Mouse (Mus musculus): Measurements from ENCODE around the gene Cpsf3. TPM values are rescaled to one million over a fixed set of nuclear protein-coding genes. Genes with fewer than 3 reads are reported as not detected.

Gene Cpsf3
- polyA plus RNA-seq, 1 experiment from 2014 or later, result 125 TPM

DNA sequence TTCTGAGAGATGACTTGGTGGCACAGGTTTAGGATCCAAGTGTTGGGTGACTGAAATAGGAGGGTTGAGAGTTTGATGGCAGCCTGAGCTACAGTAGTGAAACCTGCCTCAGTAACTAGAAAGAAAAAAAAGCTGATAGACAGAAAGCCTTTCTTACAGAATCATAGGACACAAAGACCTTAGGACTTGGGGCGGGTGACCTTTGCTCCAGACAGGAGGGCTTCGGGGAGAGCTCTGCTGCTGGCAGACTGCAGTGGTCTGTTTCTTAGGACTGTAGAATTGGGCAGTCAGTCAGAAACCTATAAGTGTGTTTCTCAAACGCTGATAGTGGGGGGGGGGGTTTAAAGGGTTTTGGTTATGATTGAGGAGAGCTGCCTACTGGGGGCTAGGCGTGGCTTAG is 20.6 kb downstream of the Cpsf3 start:
- Histone ChIP-seq H3K4me3 (ENCODE audit: low read depth, low read length) (no peak overlapping the region), H3K27me3 (ENCODE audit: control insufficient read depth, insufficient read depth, low read length) (no peaks in the 10 kb centered on the region), H3K9ac (ENCODE audit: low read depth, low read length) (no peak overlapping the region), H3K4me1 (replicated peaks; ENCODE audit: control insufficient read depth, insufficient read depth, low read length) (no peaks in the 10 kb centered on the region), H3K27ac (ENCODE audit: low read depth, low read length) (no peak overlapping the region), H3K9me3 (ENCODE audit: control insufficient read depth, low read length) (no peaks in the 10 kb centered on the region), H3K36me3 (ENCODE audit: control insufficient read depth, insufficient read depth, low read length) (peaks cover 17% of the 10 kb centered on the region), H3K4me2 (replicated peaks; ENCODE audit: low read depth, low read length) (no peak overlapping the region)
- no peak for ATAC-seq (ENCODE audit: low FRiP score)
- 94% methylated on average over 4 of the region's 4 CpGs for WGBS
- no peak for DNase-seq (ENCODE audit: low spot score)

DNA sequence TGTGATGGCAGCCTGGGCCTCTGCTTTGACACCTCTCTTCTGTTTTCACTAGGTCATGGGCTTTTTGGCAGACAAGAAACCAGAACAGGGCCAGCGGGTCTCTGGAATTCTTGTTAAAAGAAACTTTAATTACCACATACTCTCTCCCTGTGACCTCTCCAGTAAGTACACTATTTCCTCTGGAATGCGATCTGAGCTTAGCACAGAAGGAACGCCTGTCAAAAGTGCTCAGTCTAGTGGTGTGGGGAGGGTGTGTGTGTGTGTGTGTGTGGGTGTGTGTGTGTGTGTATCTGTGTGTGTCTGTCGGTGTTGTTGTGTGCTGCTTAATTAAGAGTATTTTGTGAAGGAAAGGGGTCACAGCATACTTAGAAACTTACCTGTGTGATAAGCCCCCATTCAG is 21.5 kb downstream of the Cpsf3 start:
- no peaks in the 10 kb centered on the region for H3K4me1 ChIP-seq (replicated peaks; ENCODE audit: control insufficient read depth, insufficient read depth, low read length)
- H3K27me3 ChIP-seq (ENCODE audit: control insufficient read depth, insufficient read depth, low read length), result no peaks in the 10 kb centered on the region
- ATAC-seq (ENCODE audit: low FRiP score), result no peak
- no peak overlapping the region for H3K27ac ChIP-seq (ENCODE audit: low read depth, low read length)
- no peak overlapping the region for H3K4me2 ChIP-seq (replicated peaks; ENCODE audit: low read depth, low read length)
- no peak overlapping the region for H3K9ac ChIP-seq (ENCODE audit: low read depth, low read length)
- peaks cover 19% of the 10 kb centered on the region for H3K36me3 ChIP-seq (ENCODE audit: control insufficient read depth, insufficient read depth, low read length)
- WGBS, result 96% methylated on average over 4 of the region's 4 CpGs
- no peak overlapping the region for H3K4me3 ChIP-seq (ENCODE audit: low read depth, low read length)
- DNase-seq (ENCODE audit: low spot score), result no peak
- no peaks in the 10 kb centered on the region for H3K9me3 ChIP-seq (ENCODE audit: control insufficient read depth, low read length)

DNA sequence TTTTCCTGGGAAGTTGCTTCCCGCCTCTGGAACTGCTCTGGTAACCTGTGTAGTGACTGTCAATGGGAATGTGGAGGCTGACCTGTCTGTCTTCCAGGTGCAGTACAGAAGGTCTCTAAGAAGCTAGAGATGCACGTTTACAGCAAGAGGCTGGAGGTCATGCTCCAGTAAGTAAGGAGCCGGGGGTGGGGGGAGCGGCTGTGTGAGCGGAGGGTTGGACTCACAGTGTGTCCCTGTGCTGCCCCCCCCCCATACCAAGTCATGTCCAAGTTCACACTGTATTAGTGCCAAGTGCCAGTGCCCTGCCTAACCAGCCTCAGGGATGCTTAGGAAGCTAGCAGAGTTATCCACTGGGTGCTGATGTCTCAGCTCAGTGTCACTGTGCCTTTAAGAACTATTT is 27.0 kb downstream of the Cpsf3 start:
- no peak overlapping the region for H3K4me2 ChIP-seq (replicated peaks; ENCODE audit: low read depth, low read length)
- no peak overlapping the region for H3K4me3 ChIP-seq (ENCODE audit: low read depth, low read length)
- no peaks in the 10 kb centered on the region for H3K27me3 ChIP-seq (ENCODE audit: control insufficient read depth, insufficient read depth, low read length)
- WGBS, result 94% methylated on average over 5 of the region's 5 CpGs
- H3K9me3 ChIP-seq (ENCODE audit: control insufficient read depth, low read length), result no peaks in the 10 kb centered on the region
- H3K9ac ChIP-seq (ENCODE audit: low read depth, low read length), result no peak overlapping the region
- no peak for ATAC-seq (ENCODE audit: low FRiP score)
- peaks cover 22% of the 10 kb centered on the region for H3K36me3 ChIP-seq (ENCODE audit: control insufficient read depth, insufficient read depth, low read length)
- H3K27ac ChIP-seq (ENCODE audit: low read depth, low read length), result no peak overlapping the region
- no peaks in the 10 kb centered on the region; the same call in 1 of the 2 replicates for H3K4me1 ChIP-seq (replicated peaks; ENCODE audit: control insufficient read depth, insufficient read depth, low read length)
- no peak for DNase-seq (ENCODE audit: low spot score)

DNA sequence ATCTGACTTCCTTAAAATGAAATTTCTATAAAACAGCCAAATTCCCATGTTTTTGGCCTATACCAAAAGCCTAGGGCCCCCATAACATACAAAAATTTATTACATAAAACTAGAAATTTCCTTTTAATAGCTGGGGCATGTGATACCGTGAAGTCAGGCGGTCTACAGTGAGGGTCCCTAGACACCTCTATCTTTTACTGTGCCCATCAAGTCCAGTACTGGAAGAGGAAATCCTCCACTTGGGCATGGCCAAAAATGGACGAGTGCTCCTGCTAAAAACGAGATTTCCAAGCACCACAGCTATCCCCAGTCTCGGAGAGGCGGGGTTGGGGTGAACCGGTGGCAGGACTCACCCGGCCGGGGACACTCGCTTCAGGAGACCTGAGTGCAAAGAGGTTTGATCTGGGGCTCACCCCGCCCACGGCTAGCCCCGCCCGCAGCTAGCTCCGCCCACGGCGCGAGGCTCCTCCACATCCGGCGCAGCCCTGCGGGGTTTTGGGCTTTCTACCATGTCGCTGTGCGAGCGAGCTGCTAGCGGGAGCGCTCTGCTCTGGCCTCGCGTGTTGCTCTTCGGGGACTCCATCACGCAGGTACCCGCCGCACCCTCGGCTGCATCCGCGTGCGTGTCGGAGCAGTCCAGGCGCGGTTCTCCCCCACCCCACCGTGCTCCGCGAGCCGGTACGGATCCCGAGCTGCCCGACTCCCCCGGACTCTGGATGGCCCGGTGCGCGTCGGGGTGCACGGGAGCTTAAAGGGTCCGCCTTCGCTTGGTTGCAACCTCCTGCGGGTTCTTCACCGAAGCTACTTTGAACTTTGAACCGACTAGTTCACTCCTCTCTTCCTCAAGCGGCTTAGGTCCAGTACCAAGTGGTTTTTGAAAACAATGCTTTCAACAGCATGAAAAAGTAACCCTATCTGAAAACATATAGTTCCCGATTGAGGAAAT is 31.0 kb downstream of the Cpsf3 start, which contains the start of gene Iah1:
TSS of gene Iah1 (plus strand) at position 467 of the 946 bp plus-strand sequence.
- no peaks in the 10 kb centered on the region; the same call in 1 of the 2 replicates for H3K4me1 ChIP-seq (replicated peaks; ENCODE audit: control insufficient read depth, insufficient read depth, low read length)
- peak; percentile 93 for ATAC-seq (ENCODE audit: low FRiP score)
- no peaks in the 10 kb centered on the region for H3K9me3 ChIP-seq (ENCODE audit: control insufficient read depth, low read length)
- WGBS, result 3% methylated on average over 49 of the region's 59 CpGs
- H3K36me3 ChIP-seq (ENCODE audit: control insufficient read depth, insufficient read depth, low read length), result peaks cover 6% of the 10 kb centered on the region; the same call in 1 of the 2 replicates
- no peaks in the 10 kb centered on the region for H3K27me3 ChIP-seq (ENCODE audit: control insufficient read depth, insufficient read depth, low read length)
- peak; percentile 87 for DNase-seq (ENCODE audit: low spot score)
- H3K9ac ChIP-seq (ENCODE audit: low read depth, low read length), result peak within 1 kb of the TSS; percentile 77
- H3K4me2 ChIP-seq (replicated peaks; ENCODE audit: low read depth, low read length), result peak within 1 kb of the TSS; percentile 74
- H3K27ac ChIP-seq (ENCODE audit: low read depth, low read length), result 0 out of 2 replicates have a peak within 1 kb of the TSS, but pooled peaks have one; percentile 20
- H3K4me3 ChIP-seq (ENCODE audit: low read depth, low read length), result peak within 1 kb of the TSS; percentile 74

DNA sequence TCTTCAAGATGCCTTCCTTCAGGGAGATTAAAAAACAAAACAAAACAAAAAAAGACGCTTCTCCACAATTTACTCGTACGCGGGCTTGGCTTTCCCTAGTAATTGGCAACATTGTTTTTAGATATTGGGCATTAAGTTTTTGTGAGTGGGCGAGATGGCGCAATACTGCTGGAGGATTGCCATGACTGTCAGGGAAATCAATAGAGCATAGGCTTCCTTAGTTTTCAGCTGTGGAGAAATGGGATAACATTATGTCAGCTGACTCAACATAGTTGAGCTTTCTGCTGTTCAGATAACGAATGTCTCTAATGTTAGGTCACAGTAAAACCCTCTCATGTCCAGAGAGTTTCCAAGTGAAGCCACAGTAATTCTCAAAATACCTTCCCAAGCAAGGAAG is 31.7 kb downstream of the Cpsf3 start:
- H3K27ac ChIP-seq (ENCODE audit: low read depth, low read length), result no peak overlapping the region
- DNase-seq (ENCODE audit: low spot score) (peak; percentile 14), ATAC-seq (ENCODE audit: low FRiP score) (no peak)
- 38% methylated on average over 7 of the region's 7 CpGs for WGBS
- peak overlapping the region; percentile 74 for H3K4me3 ChIP-seq (ENCODE audit: low read depth, low read length)
- H3K4me1 ChIP-seq (replicated peaks; ENCODE audit: control insufficient read depth, insufficient read depth, low read length), result no peaks in the 10 kb centered on the region; the same call in 1 of the 2 replicates
- H3K9ac ChIP-seq (ENCODE audit: low read depth, low read length), result peak overlapping the region; percentile 77
- H3K4me2 ChIP-seq (replicated peaks; ENCODE audit: low read depth, low read length), result peak overlapping the region; percentile 74
- no peaks in the 10 kb centered on the region for H3K27me3 ChIP-seq (ENCODE audit: control insufficient read depth, insufficient read depth, low read length)
- H3K36me3 ChIP-seq (ENCODE audit: control insufficient read depth, insufficient read depth, low read length), result peaks cover 6% of the 10 kb centered on the region; the same call in 1 of the 2 replicates
- H3K9me3 ChIP-seq (ENCODE audit: control insufficient read depth, low read length), result no peaks in the 10 kb centered on the region

DNA sequence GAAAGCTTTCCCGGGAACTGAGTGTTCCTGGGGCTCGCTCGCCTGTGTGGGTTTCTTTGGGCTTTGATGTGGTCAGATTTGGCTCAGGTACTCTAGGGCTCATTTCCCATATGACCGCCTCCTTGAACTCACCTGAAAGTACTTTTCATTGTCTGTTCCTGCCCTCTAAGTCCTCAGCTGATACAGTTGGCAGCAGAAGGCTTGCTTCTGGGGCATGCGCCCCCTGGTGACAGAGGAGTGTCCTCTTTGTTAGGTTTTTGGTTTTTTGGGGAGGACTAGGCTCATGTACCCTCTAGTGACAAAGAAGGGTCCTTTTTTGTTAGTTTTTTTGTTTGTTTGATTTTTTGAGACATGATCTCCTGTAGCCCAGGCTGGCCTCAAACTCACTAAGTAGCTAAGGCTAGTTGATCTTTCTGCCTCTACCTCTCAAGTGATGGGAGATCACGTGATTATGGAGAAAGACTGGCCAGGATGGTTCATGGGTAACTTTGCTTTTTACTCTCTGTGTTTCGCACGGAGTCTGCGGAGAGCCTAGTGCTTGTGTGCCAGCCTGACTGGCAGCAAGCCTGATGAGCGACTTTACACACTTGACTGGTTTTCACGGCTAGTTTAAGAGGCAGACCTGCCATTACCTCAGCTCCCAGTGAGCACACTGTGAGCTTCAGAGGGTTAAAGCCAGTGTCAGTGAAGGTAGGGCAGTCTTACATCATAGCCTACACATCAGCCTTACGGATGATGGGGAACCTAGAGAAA is 33.1 kb downstream of the Cpsf3 start:
- no peak for ATAC-seq (ENCODE audit: low FRiP score)
- H3K4me3 ChIP-seq (ENCODE audit: low read depth, low read length), result no peak overlapping the region
- peak; percentile 80 for DNase-seq (ENCODE audit: low spot score)
- 78% methylated on average over 12 of the region's 12 CpGs for WGBS
- no peaks in the 10 kb centered on the region for H3K9me3 ChIP-seq (ENCODE audit: control insufficient read depth, low read length)
- H3K36me3 ChIP-seq (ENCODE audit: control insufficient read depth, insufficient read depth, low read length), result peaks cover 6% of the 10 kb centered on the region; the same call in 1 of the 2 replicates
- H3K4me2 ChIP-seq (replicated peaks; ENCODE audit: low read depth, low read length), result no peak overlapping the region
- H3K27me3 ChIP-seq (ENCODE audit: control insufficient read depth, insufficient read depth, low read length), result no peaks in the 10 kb centered on the region
- no peak overlapping the region for H3K9ac ChIP-seq (ENCODE audit: low read depth, low read length)
- H3K4me1 ChIP-seq (replicated peaks; ENCODE audit: control insufficient read depth, insufficient read depth, low read length), result no peaks in the 10 kb centered on the region; the same call in 1 of the 2 replicates
- H3K27ac ChIP-seq (ENCODE audit: low read depth, low read length), result no peak overlapping the region

DNA sequence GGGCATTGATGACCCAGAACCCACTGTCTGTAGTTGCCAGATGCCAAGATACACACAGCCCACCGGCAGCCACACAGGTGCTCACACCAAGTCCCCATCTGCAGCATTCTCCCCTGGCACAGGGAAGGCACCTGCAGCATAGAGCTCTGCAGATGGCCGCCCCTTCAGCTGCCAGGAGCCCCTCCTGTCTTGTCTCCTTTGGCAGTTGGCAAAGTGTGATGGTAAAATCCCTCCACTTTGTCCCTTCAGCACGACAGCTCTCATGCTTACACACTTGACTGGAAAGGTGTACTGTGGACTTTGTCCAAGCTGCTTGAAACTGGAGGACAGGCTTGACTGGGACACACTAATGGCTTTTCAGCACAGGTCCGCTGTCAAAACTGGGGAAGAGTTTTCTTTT is 35.1 kb downstream of the Cpsf3 start:
- Histone ChIP-seq H3K4me3 (ENCODE audit: low read depth, low read length) (no peak overlapping the region), H3K27ac (ENCODE audit: low read depth, low read length) (no peak overlapping the region), H3K36me3 (ENCODE audit: control insufficient read depth, insufficient read depth, low read length) (peaks cover 5% of the 10 kb centered on the region; the same call in 1 of the 2 replicates), H3K9me3 (ENCODE audit: control insufficient read depth, low read length) (no peaks in the 10 kb centered on the region), H3K4me2 (replicated peaks; ENCODE audit: low read depth, low read length) (no peak overlapping the region), H3K4me1 (replicated peaks; ENCODE audit: control insufficient read depth, insufficient read depth, low read length) (no peaks in the 10 kb centered on the region; the same call in 1 of the 2 replicates), H3K9ac (ENCODE audit: low read depth, low read length) (no peak overlapping the region), H3K27me3 (ENCODE audit: control insufficient read depth, insufficient read depth, low read length) (no peaks in the 10 kb centered on the region)
- WGBS, result 93% methylated on average over 4 of the region's 4 CpGs
- ATAC-seq (ENCODE audit: low FRiP score) (no peak), DNase-seq (ENCODE audit: low spot score) (no peak)

DNA sequence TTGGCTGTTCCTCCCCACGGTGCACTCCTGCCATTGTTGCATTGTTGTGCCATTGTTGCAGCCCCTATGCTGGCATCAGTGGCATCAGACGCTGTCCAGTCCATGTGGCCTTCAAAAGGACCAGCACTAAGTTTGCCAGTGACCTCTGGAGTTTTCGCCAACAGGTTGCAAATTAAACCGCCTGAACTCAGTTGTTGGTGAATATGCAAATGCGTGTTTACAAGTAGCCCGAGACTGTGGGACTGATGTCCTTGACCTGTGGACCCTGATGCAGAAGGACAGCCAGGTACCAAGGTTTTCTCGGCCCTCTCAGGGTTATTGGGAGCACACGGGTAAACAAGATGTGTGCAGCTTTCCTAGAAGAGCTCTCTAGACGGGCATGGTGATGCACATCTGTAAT is 36.0 kb downstream of the Cpsf3 start:
- H3K4me1 ChIP-seq (replicated peaks; ENCODE audit: control insufficient read depth, insufficient read depth, low read length), result no peaks in the 10 kb centered on the region; the same call in 1 of the 2 replicates
- no peaks in the 10 kb centered on the region for H3K27me3 ChIP-seq (ENCODE audit: control insufficient read depth, insufficient read depth, low read length)
- DNase-seq (ENCODE audit: low spot score) (no peak), ATAC-seq (ENCODE audit: low FRiP score) (no peak)
- no peak overlapping the region for H3K9ac ChIP-seq (ENCODE audit: low read depth, low read length)
- H3K9me3 ChIP-seq (ENCODE audit: control insufficient read depth, low read length), result no peaks in the 10 kb centered on the region
- peaks cover 6% of the 10 kb centered on the region; the same call in 1 of the 2 replicates for H3K36me3 ChIP-seq (ENCODE audit: control insufficient read depth, insufficient read depth, low read length)
- H3K27ac ChIP-seq (ENCODE audit: low read depth, low read length), result no peak overlapping the region
- WGBS, result 84% methylated on average over 9 of the region's 9 CpGs
- no peak overlapping the region for H3K4me2 ChIP-seq (replicated peaks; ENCODE audit: low read depth, low read length)
- no peak overlapping the region for H3K4me3 ChIP-seq (ENCODE audit: low read depth, low read length)
